Mouse (Mus musculus) cortical plate, adult 2 months (tissue): ENCODE data around the gene Uba7.

Experiments used
- CTCF ChIP-seq: fragments of 200-500 bp; IDR thresholded peaks from 2 replicates; pipeline ENCODE4 v1.5.1; 2011; ENCODE audit warnings: mild to moderate bottlenecking, control low read depth, low read length; ENCODE audit not compliant: insufficient read depth; ENCODE audit errors: extremely low read depth
- POLR2A ChIP-seq: fragments of 200-500 bp; IDR thresholded peaks from 2 replicates; pipeline ENCODE4 v1.6.1; 2011; ENCODE audit warnings: mild to moderate bottlenecking, low read length, control low read depth; ENCODE audit not compliant: insufficient read depth; ENCODE audit errors: extremely low read depth

DNA sequence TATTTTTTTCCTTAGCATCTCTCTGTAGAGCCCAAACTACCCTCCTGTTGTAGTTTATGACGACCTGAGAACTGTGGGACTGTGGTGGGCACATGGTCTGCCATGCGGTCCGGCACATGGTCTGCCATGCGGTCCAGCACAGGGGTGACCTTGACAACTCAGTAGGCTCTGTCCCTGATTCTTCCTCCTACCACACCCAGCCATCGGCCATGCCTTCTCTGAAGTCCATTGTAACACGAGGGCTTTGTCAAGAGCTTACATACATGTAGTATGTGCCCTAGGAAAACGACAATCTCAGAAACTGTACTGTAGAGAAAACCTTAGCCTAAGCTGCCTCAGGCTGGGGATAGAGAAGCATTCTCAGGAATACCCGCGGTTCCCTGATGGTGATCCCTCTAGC, 10.6 kb upstream of the Uba7 start:
- TF ChIP-seq CTCF (no peak), POLR2A (no peak)
